10 mouse cellular contexts compared by ENCODE assay signal in genomic region chr11:89299784-89300775, GRCm38 (mm10). TPM values are rescaled to one million over a fixed set of nuclear protein-coding genes. Genes with fewer than 3 reads are reported as not detected.
DNase-seq lines count a peak whose midpoint lies in the region; ATAC-seq lines count a peak whose summit lies in the region.
"Had no signal": no experiment of that assay in that cellular context is flagged by ENCODE, and none has a peak within 500 bp of the region (broad histone marks: within the 10 kb centered on the region; RNA-seq: fewer than 3 reads in every experiment).

No protein-coding gene starts in this region.

- peak overlapping the region; percentile 81 for H3K4me2 ChIP-seq in kidney, embryonic 14.5 days (replicated peaks; ENCODE audit: low read depth, low read length)
- peak overlapping the region; percentile 77 for H3K4me2 ChIP-seq in embryonic facial prominence, embryonic 12.5 days (replicated peaks)
- H3K4me2 ChIP-seq in intestine, embryonic 16.5 days (ENCODE audit: low read depth, low read length), result peak overlapping the region; percentile 83
- peak overlapping the region; percentile 95 for H3K4me2 ChIP-seq in neural tube, embryonic 15.5 days

- H3K36me3 ChIP-seq in kidney, embryonic 14.5 days (ENCODE audit: control insufficient read depth, insufficient read depth, low read length), result no peaks in the 10 kb centered on the region
- no peaks in the 10 kb centered on the region for H3K36me3 ChIP-seq in embryonic facial prominence, embryonic 12.5 days
- no peaks in the 10 kb centered on the region for H3K36me3 ChIP-seq in intestine, embryonic 16.5 days (ENCODE audit: control insufficient read depth, insufficient read depth, low read length)
- no peaks in the 10 kb centered on the region for H3K36me3 ChIP-seq in neural tube, embryonic 15.5 days

- no peak for DNase-seq in kidney, postnatal 25 days
- DNase-seq in right cerebral cortex, postnatal 14 days, result no peak
- no peak for DNase-seq in left cerebral cortex, postnatal 4 days
- no peak for DNase-seq in ovary, postnatal 10 days (ENCODE audit: low spot score)
- DNase-seq: kidney, adult 11 months had no signal

- intact Hi-C loops in left cerebral cortex, postnatal 4 days (cut with DNase I), result loop anchor here (5.0 to 10.0 kb wide), 2 partner anchors 198 to 625 kb away; no protein-coding TSS in a partner anchor

- H3K9me3 ChIP-seq in kidney, embryonic 14.5 days (ENCODE audit: control insufficient read depth, low read length), result no peaks in the 10 kb centered on the region
- H3K9me3 ChIP-seq in embryonic facial prominence, embryonic 12.5 days, result no peaks in the 10 kb centered on the region
- no peaks in the 10 kb centered on the region for H3K9me3 ChIP-seq in intestine, embryonic 16.5 days (ENCODE audit: control insufficient read depth, low read length)
- no peaks in the 10 kb centered on the region for H3K9me3 ChIP-seq in neural tube, embryonic 15.5 days (replicated peaks)

- WGBS in kidney, embryonic 14.5 days, result under 1% methylated on average over 25 of the region's 26 CpGs
- under 1% methylated on average over 25 of the region's 26 CpGs for WGBS in embryonic facial prominence, embryonic 12.5 days
- WGBS in intestine, embryonic 16.5 days, result 3% methylated on average over 26 of the region's 26 CpGs
- under 1% methylated on average over 26 of the region's 26 CpGs for WGBS in neural tube, embryonic 15.5 days

- H3K4me1 ChIP-seq in kidney, embryonic 14.5 days (ENCODE audit: control insufficient read depth, insufficient read depth, low read length), result peaks cover 18% of the 10 kb centered on the region; the same call in 1 of the 2 replicates
- H3K4me1 ChIP-seq in embryonic facial prominence, embryonic 12.5 days, result peaks cover 30% of the 10 kb centered on the region
- peaks cover 15% of the 10 kb centered on the region for H3K4me1 ChIP-seq in intestine, embryonic 16.5 days (ENCODE audit: control insufficient read depth, insufficient read depth, low read length)
- peaks cover 38% of the 10 kb centered on the region for H3K4me1 ChIP-seq in neural tube, embryonic 15.5 days

- peak overlapping the region; percentile 41 for H3K4me3 ChIP-seq in kidney, embryonic 14.5 days (ENCODE audit: low read length)
- H3K4me3 ChIP-seq in embryonic facial prominence, embryonic 12.5 days, result peak overlapping the region; percentile 36
- H3K4me3 ChIP-seq in intestine, embryonic 16.5 days (ENCODE audit: low read length), result peak overlapping the region; percentile 20
- H3K4me3 ChIP-seq in neural tube, embryonic 15.5 days (replicated peaks), result peak overlapping the region; percentile 40

- no peak for ATAC-seq in kidney, embryonic 14.5 days (ENCODE audit: low FRiP score, low TSS enrichment)
- no peak for ATAC-seq in embryonic facial prominence, embryonic 12.5 days (ENCODE audit: insufficient number of reproducible peaks, insufficient read depth, low FRiP score, low TSS enrichment)
- no peak for ATAC-seq in intestine, embryonic 16.5 days
- ATAC-seq in neural tube, embryonic 15.5 days (ENCODE audit: low FRiP score), result no peak

- no peak overlapping the region for H3K27ac ChIP-seq in kidney, embryonic 14.5 days (ENCODE audit: low read depth, low read length)
- 0 out of 2 replicates have a peak overlapping the region, but pooled peaks have one; percentile 77 for H3K27ac ChIP-seq in embryonic facial prominence, embryonic 12.5 days
- H3K27ac ChIP-seq in intestine, embryonic 16.5 days (ENCODE audit: low read length), result no peak overlapping the region
- no peak overlapping the region for H3K27ac ChIP-seq in neural tube, embryonic 15.5 days (replicated peaks)

- H3K27me3 ChIP-seq in kidney, embryonic 14.5 days (ENCODE audit: control insufficient read depth, insufficient read depth, low read length), result peaks cover 15% of the 10 kb centered on the region
- H3K27me3 ChIP-seq in embryonic facial prominence, embryonic 12.5 days, result peaks cover 14% of the 10 kb centered on the region
- H3K27me3 ChIP-seq in intestine, embryonic 16.5 days (replicated peaks; ENCODE audit: control insufficient read depth, insufficient read depth, low read length), result peaks cover 35% of the 10 kb centered on the region
- 0 out of 2 replicates have a peak, but pooled peaks cover 12% of the 10 kb centered on the region for H3K27me3 ChIP-seq in neural tube, embryonic 15.5 days (replicated peaks)

- no peak overlapping the region for H3K9ac ChIP-seq in kidney, embryonic 14.5 days (ENCODE audit: low read depth, low read length)
- H3K9ac ChIP-seq in embryonic facial prominence, embryonic 12.5 days, result peak overlapping the region; percentile 5; the same call in 1 of the 2 replicates
- H3K9ac ChIP-seq in intestine, embryonic 16.5 days (ENCODE audit: low read depth, low read length), result 0 out of 2 replicates have a peak overlapping the region, but pooled peaks have one; percentile 2
- H3K9ac ChIP-seq in neural tube, embryonic 15.5 days (replicated peaks), result peak overlapping the region; percentile 36

RNA-seq across cellular contexts. Expression of gene Nog, which starts 2.1 kb away (rescaled TPM):
- 1.3 and 1.4 TPM in 2 replicates for polyA plus RNA-seq in kidney, embryonic 14.5 days (2014; fragmentation: Nextera tagmentation; extraction: Ambion mirVana)
- 6.8 and 7.4 TPM in 2 replicates for polyA plus RNA-seq in embryonic facial prominence, embryonic 12.5 days (2016; fragmentation: Nextera tagmentation; extraction: Ambion mirVana)
- polyA plus RNA-seq in intestine, embryonic 16.5 days (2015; fragmentation: Nextera tagmentation; extraction: Ambion mirVana), result 1.3 and 1.4 TPM in 2 replicates
- 4.8 and 5.1 TPM in 2 replicates for polyA plus RNA-seq in neural tube, embryonic 15.5 days (2015; fragmentation: Nextera tagmentation; extraction: Ambion mirVana)
- 1 to 10 TPM; 7.1 to 8.1 TPM for total RNA-seq in left cerebral cortex, postnatal 4 days (2021)
- total RNA-seq: monocyte, adult 5-6 weeks had no signal
